Mouse (Mus musculus) neural tube, embryonic 11.5 days (tissue): Measurements from ENCODE around the gene Hist1h4d. TPM values are rescaled to one million over a fixed set of nuclear protein-coding genes. Genes with fewer than 3 reads are reported as not detected.
A peak's percentile ranks its signal among the peaks of the same experiment; 100 is the strongest.
"Not testable (repeated sequence)": the region's sequence is repeated elsewhere in the genome, so short reads cannot be mapped to it uniquely, and the experiment has no call there.

Source experiments
- ATAC-seq: fragments of 200-750 bp; cut with Nextera tagmentation; 2 replicates; pipeline ENCODE4 v1.8.0; 2017; ENCODE audit warnings: moderate number of reproducible peaks, mild to moderate bottlenecking, moderate TSS enrichment, moderate library complexity; ENCODE audit not compliant: insufficient read depth, low FRiP score, low TSS enrichment
- DNase-seq: peaks from one replicate; pipeline ENCODE4 v3.0.0-alpha.2; 2015; ENCODE audit warnings: low spot score
- H3K27ac ChIP-seq: fragments of 300-500 bp; sonication (generic); 2 replicates; pipeline ENCODE4 v1.5.1; 2014; ENCODE audit warnings: low read depth, mild to moderate bottlenecking, low read length
- H3K27me3 ChIP-seq: fragments of 300-500 bp; sonication (generic); 2 replicates; pipeline ENCODE4 v1.6.1; 2014; ENCODE audit warnings: mild to moderate bottlenecking, low read length, mixed read lengths; ENCODE audit not compliant: control insufficient read depth, insufficient read depth
- H3K36me3 ChIP-seq: fragments of 300-500 bp; sonication (generic); 2 replicates; pipeline ENCODE4 v1.6.1; 2014; ENCODE audit warnings: mild to moderate bottlenecking, low read length, moderate library complexity, mixed read lengths; ENCODE audit not compliant: control insufficient read depth, insufficient read depth
- H3K4me1 ChIP-seq: fragments of 300-500 bp; sonication (generic); 2 replicates; pipeline ENCODE4 v1.6.1; 2014; ENCODE audit warnings: low read length, mixed read lengths; ENCODE audit not compliant: control insufficient read depth, insufficient read depth
- H3K4me2 ChIP-seq: fragments of 300-500 bp; sonication (generic); 2 replicates; pipeline ENCODE4 v1.6.1; 2014; ENCODE audit warnings: low read depth, mild to moderate bottlenecking, moderate library complexity
- H3K4me3 ChIP-seq: fragments of 300-500 bp; sonication (generic); 2 replicates; pipeline ENCODE4 v1.5.1; 2014; ENCODE audit warnings: low read depth, low read length
- H3K9ac ChIP-seq: fragments of 300-500 bp; sonication (generic); 2 replicates; pipeline ENCODE4 v1.6.1; 2014; ENCODE audit warnings: mild to moderate bottlenecking, low read length
- H3K9me3 ChIP-seq: fragments of 300-500 bp; sonication (generic); 2 replicates; pipeline ENCODE4 v1.6.1; 2016; ENCODE audit warnings: low read length; ENCODE audit not compliant: control insufficient read depth
- WGBS: fragments of 180-500 bp; shearing (Covaris S2); extraction: QIAGEN DNeasy Blood & Tissue Kit; methylation state at CpG from one replicate; pipeline ENCODE4 v1.1.7; 2014; 5-methylcytosine and 5-hydroxymethylcytosine counted together
- polyA plus RNA-seq: library from polyadenylated mRNA; unstranded; fragments of >200 nt; fragmentation: Nextera tagmentation; extraction: Ambion mirVana; gene quantifications from 2 replicates; pipeline ENCODE4 v1.2.1, GENCODE M21; 2014

Gene Hist1h4d
- polyA plus RNA-seq, 1 experiment from 2014 or later: 89.4 TPM

DNA sequence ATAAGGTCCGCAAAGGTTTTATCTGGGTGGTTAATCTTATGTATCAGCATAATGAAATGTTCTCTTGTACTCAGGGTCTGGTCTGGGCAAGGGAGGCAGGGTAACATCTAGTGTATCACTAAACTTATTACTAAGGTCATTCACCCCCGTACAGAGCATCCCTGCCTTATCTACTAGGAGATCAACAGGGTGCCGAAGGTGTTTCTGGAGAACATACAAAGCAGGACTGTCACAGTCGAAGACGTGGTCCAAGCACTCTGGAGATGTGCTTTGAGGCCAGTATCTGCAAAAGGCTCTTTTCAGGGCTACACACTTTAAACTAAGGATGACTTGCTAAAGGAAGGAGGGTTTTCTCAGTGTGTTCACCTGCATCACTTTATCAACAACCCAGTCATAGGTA is 34.7 kb upstream of the Hist1h4d start:
- 85% methylated on average over 5 of the region's 5 CpGs for WGBS

DNA sequence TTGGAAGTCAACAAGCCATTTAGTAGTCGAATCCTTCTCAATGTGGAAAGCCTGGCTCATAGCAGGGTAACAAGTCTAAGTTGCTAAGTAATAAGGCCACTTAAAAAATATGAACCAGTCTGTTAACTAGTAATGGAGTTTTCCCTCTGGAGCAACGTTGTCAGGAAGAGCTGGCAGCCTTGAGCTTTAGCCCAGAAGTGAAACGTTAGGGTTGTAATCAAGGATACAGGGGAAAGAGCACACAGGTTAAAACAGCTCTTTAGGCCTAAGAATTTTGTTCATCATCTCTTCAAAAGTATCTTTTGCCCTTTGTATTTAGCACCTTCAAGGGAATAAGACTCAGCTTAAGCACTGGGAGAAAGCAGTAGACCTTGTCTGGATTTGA is 30.6 kb upstream of the Hist1h4d start:
- DNase-seq: peak; percentile 23
- Histone ChIP-seq H3K27me3 (no peaks in the 10 kb centered on the region), H3K4me2 (peak overlapping the region; percentile 57), H3K27ac (peak overlapping the region; percentile 85), H3K9ac (peak overlapping the region; percentile 63), H3K36me3 (no peaks in the 10 kb centered on the region), H3K9me3 (no peaks in the 10 kb centered on the region), H3K4me3 (peak overlapping the region; percentile 40), H3K4me1 (peaks cover 5% of the 10 kb centered on the region; the same call in 1 of the 2 replicates)
- ATAC-seq: no peak
- WGBS: 5% methylated on average over 3 of the region's 3 CpGs

More for the DNA sequence above, 34.7 kb upstream of the Hist1h4d start:
- peaks cover 6% of the 10 kb centered on the region; the same call in 1 of the 2 replicates for H3K4me1 ChIP-seq
- no peaks in the 10 kb centered on the region for H3K9me3 ChIP-seq
- H3K4me2 ChIP-seq: no peak overlapping the region
- H3K27ac ChIP-seq: 0 out of 2 replicates have a peak overlapping the region, but pooled peaks have one; percentile 1
- H3K27me3 ChIP-seq: no peaks in the 10 kb centered on the region
- DNase-seq (no peak), ATAC-seq (no peak)
- H3K36me3 ChIP-seq: no peaks in the 10 kb centered on the region
- no peak overlapping the region for H3K4me3 ChIP-seq
- no peak overlapping the region for H3K9ac ChIP-seq

DNA sequence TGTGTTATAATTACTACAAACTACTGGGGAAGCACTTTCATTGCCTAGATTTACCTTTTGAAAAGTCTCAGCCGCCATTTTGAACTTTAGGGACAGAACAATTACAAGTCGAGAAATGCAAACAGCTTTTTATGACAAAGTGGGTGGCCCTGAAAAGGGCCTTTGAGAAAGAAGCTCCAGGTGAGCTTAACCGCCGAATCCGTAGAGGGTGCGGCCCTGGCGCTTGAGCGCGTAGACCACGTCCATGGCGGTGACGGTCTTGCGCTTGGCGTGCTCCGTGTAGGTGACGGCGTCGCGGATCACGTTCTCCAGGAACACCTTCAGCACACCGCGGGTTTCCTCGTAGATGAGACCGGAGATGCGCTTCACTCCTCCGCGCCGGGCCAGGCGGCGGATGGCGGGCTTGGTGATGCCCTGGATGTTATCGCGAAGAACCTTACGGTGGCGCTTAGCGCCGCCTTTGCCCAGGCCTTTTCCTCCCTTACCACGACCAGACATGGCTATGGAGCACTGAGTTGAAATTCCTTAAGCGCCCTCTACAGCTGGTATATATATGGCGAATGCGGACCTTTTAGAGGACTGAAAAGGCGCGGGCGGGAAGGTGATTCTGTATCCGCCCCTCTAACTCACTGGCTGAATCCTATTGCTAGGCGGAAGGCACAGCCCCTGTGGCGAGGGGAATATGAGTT is 30.1 kb upstream of the Hist1h4d start, which contains the start of gene Hist1h4f:
Gene Hist1h4f, minus strand, starts transcription at position 503 of the 689 bp plus-strand sequence.
- DNase-seq: peak; percentile 91
- peak within 1 kb of the TSS; percentile 57 for H3K4me2 ChIP-seq
- H3K4me3 ChIP-seq: peak within 1 kb of the TSS; percentile 40
- peak within 1 kb of the TSS; percentile 85 for H3K27ac ChIP-seq
- H3K4me1 ChIP-seq, H3K9me3 ChIP-seq, H3K36me3 ChIP-seq, H3K27me3 ChIP-seq: not testable (repeated sequence)
- ATAC-seq: peak; percentile 77
- under 1% methylated on average over 47 of the region's 47 CpGs for WGBS
- H3K9ac ChIP-seq: peak within 1 kb of the TSS; percentile 63

DNA sequence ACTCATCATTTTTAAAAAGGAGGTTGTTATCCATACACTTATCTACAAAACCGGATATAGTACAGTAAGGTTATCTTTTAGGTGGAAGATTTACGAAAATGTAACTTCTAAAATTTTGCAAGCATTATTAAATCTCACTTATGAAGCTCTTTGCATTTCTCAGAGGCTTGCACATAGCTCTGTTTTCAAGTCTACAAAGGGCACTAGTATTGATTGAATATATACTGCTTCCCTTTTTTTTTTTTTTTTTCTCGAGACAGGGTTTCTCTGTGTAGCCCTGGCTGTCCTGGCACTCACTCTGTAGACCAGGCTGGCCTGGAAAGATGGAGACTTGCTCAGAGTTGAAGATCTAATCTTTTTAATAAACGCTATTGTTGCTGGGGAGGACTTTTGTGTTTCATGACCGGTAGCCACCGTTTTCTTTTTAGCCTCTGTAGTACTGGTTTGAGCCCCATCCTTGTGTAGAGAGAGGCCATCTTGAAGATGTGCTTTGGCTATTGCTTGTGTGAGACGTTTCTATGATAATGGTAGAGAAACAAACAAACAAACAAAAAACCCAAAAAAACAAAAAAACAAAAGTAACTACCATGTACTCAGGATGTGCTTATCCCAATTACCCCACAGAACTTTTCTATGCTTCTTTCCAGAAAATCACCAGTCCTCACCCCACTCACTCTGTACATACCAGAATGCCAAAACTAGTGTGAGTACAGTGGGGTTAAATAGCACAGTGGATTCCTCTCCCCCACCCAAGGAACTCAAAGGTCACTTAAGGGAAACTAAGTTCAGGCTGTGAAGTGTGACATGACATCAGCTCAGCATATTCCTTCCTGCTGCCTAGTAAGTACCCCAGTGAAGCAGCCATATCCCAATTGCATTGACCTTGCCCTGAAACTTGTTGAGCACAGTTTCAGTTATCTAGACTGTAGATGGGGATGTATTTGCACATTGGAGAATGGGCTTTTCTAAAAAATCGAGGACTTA is 29.2 kb upstream of the Hist1h4d start:
- DNase-seq: no peak
- H3K9me3 ChIP-seq: no peaks in the 10 kb centered on the region
- H3K27me3 ChIP-seq: no peaks in the 10 kb centered on the region
- peak overlapping the region; percentile 40 for H3K4me3 ChIP-seq
- peaks cover 3% of the 10 kb centered on the region; the same call in 1 of the 2 replicates for H3K4me1 ChIP-seq
- peak overlapping the region; percentile 57 for H3K4me2 ChIP-seq
- H3K9ac ChIP-seq: peak overlapping the region; percentile 63
- WGBS: 56% methylated on average over 8 of the region's 8 CpGs
- no peaks in the 10 kb centered on the region for H3K36me3 ChIP-seq
- no peak for ATAC-seq
- peak overlapping the region; percentile 85 for H3K27ac ChIP-seq

DNA sequence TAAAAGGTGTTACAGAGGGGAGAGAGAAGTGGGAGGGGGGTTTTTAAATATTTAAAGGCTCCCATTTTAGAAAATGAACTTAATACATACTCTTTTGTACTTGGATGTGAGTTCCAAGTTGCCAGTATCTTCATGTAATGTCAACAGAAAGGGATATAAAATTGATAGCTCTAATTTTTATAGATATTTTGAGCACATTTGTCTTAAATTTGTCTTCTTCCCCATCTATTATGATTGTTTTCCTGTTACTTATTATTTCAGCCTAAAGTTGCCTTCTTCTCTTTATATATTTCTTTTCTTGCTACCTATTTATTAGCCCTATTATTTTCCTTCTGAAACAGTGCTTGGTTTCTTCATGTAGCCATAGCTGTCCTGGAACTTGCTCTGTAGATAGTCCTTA is 28.4 kb upstream of the Hist1h4d start, which contains the start of gene Hist1h1d:
Gene Hist1h1d, plus strand, starts transcription at position 301 of the 400 bp plus-strand sequence.
- Histone ChIP-seq H3K4me1 (peaks cover 3% of the 10 kb centered on the region; the same call in 1 of the 2 replicates), H3K9me3 (no peaks in the 10 kb centered on the region), H3K4me3 (no peak within 1 kb of the TSS), H3K36me3 (no peaks in the 10 kb centered on the region), H3K27me3 (no peaks in the 10 kb centered on the region), H3K4me2 (peak within 1 kb of the TSS; percentile 57; the same call in 1 of the 2 replicates), H3K27ac (peak within 1 kb of the TSS; percentile 85), H3K9ac (no peak within 1 kb of the TSS; the same call in none of the 2 replicates)
- no peak for ATAC-seq
- DNase-seq: no peak

DNA sequence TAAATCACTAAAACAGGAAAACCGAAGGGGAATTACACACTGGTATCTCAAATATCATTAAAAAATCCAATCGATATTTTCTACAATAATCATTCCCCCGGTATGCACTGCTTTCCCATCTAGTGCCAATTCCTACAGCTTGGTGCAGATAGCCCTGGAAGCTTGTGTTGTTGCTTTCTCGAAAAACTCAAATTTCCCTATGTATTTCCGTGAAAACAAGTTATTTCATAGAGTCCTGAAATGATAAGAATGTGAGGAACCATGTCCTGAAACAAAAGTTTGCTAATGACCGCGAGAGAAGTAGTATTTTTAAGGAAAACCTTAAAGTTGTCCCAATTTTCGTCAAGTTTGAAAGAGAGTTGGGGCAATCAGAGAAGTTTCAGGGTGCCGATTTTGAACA is 27.0 kb upstream of the Hist1h4d start:
- no peak for ATAC-seq
- H3K4me1 ChIP-seq: peaks cover 3% of the 10 kb centered on the region; the same call in 1 of the 2 replicates
- peak overlapping the region; percentile 98 for H3K27ac ChIP-seq
- 25% methylated on average over 9 of the region's 9 CpGs for WGBS
- no peaks in the 10 kb centered on the region for H3K9me3 ChIP-seq
- peak overlapping the region; percentile 75 for H3K9ac ChIP-seq
- no peaks in the 10 kb centered on the region for H3K27me3 ChIP-seq
- H3K4me2 ChIP-seq: peak overlapping the region; percentile 95
- no peaks in the 10 kb centered on the region for H3K36me3 ChIP-seq
- peak; percentile 10 for DNase-seq
- peak overlapping the region; percentile 60 for H3K4me3 ChIP-seq

DNA sequence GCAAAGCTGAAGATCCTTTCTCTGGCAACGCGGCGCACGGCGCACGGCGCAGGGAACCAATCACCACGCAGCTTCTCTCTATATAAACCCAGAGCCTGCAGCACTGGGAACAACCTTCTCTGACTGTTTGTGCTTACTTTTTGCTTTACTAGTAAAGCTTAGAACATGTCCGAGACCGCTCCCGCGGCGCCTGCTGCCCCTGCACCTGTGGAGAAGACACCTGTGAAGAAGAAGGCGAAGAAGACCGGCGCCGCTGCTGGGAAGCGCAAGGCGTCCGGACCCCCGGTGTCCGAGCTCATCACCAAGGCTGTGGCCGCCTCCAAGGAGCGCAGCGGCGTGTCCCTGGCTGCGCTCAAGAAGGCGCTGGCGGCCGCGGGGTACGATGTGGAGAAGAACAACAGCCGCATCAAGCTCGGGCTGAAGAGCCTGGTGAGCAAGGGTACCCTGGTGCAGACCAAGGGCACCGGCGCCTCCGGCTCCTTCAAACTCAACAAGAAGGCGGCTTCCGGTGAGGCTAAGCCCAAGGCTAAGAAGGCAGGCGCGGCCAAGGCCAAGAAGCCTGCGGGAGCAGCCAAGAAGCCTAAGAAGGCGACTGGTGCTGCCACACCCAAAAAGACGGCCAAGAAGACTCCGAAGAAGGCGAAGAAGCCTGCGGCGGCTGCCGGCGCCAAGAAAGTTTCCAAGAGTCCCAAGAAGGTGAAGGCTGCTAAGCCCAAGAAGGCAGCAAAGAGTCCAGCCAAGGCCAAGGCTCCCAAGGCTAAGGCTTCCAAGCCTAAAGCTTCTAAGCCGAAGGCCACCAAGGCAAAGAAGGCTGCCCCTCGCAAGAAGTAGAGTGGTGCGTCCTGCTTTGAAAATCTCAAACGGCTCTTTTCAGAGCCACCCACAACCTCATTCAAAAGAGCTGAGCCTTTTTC is 26.2 kb upstream of the Hist1h4d start:
- DNase-seq (peak; percentile 87), ATAC-seq (peak; percentile 84)
- Histone ChIP-seq H3K4me1 (peaks cover 3% of the 10 kb centered on the region; the same call in 1 of the 2 replicates), H3K4me3 (peak overlapping the region; percentile 60), H3K27ac (peak overlapping the region; percentile 98), H3K36me3 (no peaks in the 10 kb centered on the region), H3K4me2 (peak overlapping the region; percentile 95), H3K9ac (peak overlapping the region; percentile 75), H3K9me3 (no peaks in the 10 kb centered on the region), H3K27me3 (no peaks in the 10 kb centered on the region)
- under 1% methylated on average over 46 of the region's 54 CpGs for WGBS
